Mouse (Mus musculus) cerebellum, adult 2 months (tissue): Measurements from ENCODE around the gene Rprd2.

Experiments used
- CTCF ChIP-seq: fragments of 200-500 bp; IDR thresholded peaks from 2 replicates; pipeline ENCODE4 v1.5.1; 2011; ENCODE audit warnings: low read depth, mild to moderate bottlenecking, control low read depth, low read length, moderate library complexity, borderline replicate concordance; ENCODE audit not compliant: insufficient read depth
- POLR2A ChIP-seq: fragments of 200-500 bp; IDR thresholded peaks from 2 replicates; pipeline ENCODE4 v1.6.1; 2011; ENCODE audit warnings: low read length, control low read depth, borderline replicate concordance; ENCODE audit not compliant: insufficient read depth

- no peak for TF ChIP-seq CTCF
- no peak for TF ChIP-seq POLR2A
These were observed 102.6 kb downstream of the Rprd2 start for GRCm38 (mm10) chr3:95716075-95716474.
